Mouse (Mus musculus) layer of hippocampus, adult 11-12 months (tissue): ENCODE data around the gene Slc25a31.
A peak's percentile ranks its signal among the peaks of the same experiment; 100 is the strongest.

ENCODE experiments used
- DNase-seq: peaks from one replicate; pipeline ENCODE4 v3.0.0; 2022; ENCODE audit warnings: low spot score

Slc25a31 gene

DNA sequence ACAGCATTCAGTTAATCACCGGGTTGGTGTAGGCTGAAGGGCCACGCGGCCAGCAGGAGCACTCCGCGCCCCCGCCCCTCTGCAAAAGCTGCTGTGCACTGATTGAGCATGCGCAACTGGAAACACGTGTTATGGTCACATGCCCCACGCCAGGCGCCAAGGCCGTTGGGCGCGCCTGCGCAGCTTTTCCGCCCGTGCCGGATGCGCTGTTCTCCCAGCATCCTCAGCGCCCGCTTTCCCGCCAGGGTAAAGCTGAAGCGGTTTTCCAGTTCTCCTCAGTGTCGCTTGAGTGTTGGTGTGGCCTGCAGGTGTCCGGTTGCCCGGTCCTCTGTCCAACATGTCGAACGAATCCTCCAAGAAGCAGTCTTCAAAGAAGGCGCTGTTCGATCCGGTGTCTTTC is at the start of gene Slc25a31:
Gene Slc25a31 (plus strand): TSS at position 201 of the 400 bp plus-strand sequence.
- DNase-seq, result no peak

DNA sequence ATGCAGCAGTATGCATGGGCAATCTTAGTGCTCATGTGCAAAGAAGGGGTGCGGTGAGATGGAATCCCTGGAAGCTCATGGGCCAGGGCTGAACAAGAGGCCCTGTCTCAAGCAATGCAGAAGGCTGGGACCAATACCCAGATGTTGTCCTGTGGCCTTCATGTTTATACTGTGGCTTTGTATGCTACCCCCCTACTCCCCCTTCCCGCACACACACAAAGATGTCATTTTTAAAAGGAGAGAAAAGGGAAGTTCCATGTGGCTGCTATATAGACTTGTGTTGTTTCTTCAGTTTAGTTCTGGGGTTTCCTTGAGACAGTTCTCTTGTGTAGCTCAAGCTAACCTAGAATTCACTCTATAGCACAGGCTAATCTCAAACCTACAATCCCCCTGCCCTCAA is 48.4 kb upstream of the Slc25a31 start:
- DNase-seq, result no peak

DNA sequence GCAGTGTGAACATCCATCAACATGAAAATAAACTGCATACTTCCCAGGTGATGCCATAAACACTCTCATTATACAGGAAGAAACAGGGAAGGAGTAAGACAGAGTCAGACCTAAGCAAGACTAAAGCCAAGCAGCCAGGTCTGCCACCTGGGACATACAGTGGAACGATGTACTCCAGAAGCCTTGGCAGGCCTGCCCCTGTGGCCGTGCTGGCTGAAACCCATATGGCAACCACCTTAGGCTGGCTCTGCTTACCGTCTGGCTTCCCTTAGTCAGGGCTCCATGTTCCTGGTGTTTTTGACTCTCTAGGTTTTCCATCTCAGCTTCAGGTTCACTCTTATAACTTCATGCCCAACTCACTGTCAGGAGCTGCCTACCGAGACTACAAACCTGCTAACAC is 42.5 kb upstream of the Slc25a31 start:
- no peak for DNase-seq

DNA sequence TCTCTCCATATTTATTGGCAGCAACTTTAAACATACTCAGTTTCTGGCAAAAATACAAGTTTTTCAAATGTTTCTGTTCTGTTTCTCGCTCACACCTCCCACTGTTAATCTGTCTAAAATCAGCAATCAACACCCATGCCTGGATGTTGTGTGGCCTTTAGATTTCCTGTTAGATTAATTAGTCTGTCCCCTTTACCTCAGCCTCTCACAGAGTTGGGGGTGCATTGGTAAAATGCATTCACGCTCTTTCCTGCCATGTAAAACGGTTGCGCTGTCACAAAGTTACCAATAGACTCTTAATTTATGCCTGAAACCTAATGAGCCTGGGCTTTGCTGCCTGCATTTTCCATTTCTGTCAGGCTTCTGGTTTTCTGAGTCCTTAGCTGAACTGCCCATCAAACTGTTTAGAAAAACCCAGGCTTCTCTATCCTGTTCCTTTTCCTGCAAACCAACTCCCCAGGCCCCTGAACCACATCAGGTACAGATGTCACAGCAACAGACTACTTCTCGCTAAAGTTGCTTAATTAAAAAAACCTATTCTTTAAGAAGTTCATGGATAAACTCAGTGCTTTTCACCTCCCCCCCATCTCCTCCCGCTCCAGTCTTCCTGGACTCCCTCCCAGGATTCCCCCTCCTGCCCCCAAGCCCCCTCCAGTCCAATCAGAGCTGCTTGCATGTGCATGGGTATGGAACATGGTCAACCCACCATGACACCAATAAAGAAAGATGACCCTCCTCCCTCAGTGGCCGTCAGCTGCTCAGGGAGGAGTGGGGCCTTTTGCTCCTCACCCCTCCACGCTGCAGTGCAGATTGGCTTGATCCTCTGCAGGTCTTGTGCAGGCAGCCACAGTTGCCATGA is 41.6 kb upstream of the Slc25a31 start:
- DNase-seq, result peak; percentile 19

DNA sequence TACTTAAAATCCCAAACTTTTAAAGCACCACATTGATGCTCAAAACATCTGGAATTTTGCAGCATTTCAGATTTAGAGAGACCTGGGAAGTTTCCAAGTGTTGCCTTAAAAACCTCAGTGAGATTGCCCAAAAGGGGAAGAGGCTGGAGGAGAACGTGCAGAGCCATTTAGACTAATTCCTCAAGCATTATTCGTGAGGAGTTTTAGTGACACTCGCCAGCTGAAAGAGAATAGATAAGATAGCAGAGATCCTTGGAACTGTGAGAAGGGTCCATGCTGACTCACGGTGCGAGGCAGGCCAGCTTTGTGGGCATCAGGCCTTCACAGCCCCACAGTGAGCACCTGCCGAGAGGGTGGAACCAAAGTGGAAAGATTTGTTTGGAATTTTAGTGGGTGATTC is 39.8 kb upstream of the Slc25a31 start:
- no peak for DNase-seq

DNA sequence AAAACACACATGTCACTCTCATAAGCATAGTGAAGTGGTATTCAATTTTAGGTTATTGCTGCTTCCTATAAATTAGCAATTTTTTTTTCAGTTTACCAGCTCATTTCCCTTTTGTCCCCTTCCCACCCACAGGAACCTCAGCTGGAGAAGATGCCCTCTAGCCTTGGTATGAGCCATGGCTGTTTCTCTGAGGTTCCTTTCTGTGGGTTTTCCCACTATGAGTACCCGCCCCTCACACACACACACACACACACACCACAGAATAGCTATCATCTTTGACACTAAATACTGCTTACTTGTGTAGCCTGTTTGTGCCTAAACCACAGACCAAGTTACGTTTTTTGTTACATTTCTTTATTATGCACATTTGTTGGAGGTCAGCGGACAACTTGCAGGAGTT is 39.3 kb upstream of the Slc25a31 start:
- DNase-seq, result no peak

DNA sequence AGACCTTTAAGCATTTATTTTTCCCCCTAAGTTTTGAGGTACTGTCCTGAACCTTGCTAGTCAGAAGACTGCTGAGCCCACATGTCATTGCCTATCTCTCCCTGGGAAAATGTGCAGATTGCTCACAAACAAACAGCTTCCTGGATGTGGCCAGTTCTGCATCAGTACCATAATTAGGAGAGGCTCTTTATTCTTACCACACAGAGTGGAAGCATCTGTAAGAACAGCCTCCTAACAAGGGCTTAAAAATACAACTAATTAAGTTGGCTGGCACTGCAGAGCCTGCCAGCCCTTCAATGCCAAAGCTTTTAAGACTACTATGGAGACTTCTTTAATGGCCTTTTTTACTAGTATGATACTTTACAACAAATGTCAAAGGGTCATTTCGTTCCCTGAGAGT is 35.1 kb upstream of the Slc25a31 start:
- no peak for DNase-seq

DNA sequence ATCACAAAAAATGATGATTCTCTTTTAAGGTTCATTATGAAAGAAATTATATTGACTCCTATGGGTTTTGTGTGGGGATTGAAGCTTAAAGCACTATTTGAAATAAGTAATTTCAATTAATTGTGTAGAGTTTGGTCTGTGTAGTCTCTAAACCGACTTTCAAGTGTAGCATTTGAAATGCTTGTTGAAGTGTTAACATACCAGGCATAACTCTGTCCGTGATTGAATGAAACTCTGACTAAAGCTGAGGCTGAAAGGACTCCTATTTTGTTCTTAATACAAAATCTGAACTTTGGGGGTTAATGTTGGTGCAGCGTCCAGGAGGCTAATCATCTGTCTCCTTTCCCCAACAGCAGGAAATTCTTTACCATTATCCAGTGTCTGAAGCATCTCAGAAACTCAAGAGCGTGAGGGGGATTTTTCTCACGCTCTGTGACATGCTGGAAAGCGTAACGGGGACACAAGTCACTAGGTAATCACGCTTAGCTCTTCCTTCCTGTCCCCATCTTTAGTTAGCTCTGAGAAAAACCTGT is 33.7 kb upstream of the Slc25a31 start:
- no peak for DNase-seq

DNA sequence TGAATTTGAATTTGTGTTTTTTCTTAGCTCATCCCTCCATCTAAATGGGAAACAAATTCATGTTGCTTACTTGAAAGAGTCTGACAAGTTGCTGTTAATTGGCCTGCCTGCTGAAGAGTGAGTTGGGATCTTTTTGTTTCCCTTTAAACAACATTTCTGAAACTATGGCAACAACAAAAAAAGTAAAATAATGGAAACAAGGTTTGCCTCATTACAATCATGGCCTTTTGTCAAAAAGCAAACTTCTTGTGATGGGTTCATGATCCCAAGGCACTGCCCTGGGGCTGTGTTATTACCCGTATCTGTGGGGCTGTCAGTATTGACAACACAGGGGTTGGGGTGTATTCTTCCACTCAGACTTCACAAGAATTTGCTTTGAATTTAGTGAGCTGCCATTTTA is 29.8 kb upstream of the Slc25a31 start:
- DNase-seq, result no peak

DNA sequence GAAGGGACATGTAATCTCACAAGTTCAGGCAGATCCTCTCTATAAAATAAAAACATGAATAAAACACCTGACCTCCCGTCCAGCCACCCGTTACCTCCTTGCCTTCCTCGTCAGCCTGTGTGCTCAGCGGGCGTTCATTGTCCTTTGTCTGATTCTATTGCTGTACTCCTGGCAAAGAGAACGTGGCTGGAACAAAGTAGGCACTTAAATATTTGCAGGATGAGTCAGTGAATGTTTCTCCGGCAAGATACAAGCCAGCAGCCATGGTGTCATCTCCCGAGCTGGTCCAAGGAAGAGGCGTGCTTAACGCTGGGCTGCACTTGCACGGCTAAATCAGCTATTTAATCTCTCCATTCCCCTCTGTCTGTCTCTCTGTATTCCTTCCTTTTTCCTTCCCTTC is 26.3 kb upstream of the Slc25a31 start:
- DNase-seq, result no peak

DNA sequence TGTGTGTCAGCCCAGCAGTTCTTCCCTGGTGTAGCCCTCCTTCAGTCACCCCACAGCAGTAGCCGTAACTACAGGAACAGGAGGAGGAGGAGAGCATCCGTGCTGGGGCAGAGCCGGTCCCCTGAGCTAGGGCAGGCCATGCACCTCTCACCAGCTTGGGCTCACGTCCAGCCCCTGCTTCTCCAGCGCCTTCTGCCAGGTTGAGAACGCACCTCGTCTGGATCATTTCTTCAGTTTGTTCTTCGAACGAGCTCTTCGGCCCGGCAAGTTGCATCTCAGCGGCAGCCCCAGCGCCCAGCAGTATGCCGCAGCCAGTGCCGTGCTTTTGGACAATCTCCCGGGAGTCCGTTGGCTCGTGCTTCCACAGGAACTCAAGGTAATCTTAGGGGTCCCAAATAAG is 25.5 kb upstream of the Slc25a31 start:
- DNase-seq, result no peak

DNA sequence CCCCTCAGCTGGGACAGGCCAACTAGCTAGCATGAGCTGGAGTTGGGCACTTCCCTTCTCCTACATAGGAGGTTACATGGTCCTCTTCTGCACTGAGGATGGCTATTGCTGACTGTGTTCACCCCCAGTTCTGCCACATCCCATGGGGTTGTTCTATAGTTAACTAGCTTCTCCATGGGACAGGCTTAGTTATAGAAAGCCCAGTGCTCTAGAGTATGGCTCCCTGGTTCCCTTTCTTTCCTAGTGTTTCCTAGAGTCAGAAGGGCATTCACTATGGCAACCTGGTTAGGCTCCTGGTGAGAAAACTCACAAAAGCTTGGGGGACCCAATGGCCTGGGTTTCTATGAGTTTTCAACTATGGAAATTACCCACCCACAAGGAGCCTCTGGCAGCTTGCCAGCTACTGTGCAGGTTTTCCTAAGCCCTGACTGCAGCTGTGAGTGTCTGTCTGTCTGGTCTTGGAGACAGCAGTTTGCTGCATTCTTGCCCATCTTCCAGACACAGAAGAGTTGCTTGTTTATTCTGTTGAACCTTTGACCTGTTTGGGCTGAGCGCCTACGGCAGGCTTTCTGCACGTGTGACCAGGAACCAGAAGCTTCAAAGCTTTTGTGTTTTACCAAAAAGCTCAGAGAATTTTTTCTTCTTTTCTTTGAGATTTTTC is 22.7 kb upstream of the Slc25a31 start:
- no peak for DNase-seq

DNA sequence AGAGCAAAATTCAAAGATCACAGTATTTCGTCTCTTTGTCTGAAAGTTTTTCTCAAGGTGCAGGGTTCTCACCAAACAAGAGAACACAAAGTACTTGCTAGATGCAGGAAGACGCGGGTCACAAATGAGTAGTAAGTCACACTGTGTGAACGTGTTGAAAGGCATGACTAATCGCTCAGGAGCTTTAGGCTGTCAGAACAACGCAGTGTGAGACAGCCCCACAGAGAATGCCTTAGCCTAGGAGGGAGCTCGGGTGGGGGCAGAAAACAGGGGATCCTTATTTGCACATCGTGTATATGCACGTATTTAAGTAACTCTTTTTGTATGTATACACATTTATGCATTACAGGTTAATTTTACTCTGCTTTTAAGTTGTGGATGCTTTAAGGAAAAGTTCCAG is 21.8 kb upstream of the Slc25a31 start:
- DNase-seq, result no peak

DNA sequence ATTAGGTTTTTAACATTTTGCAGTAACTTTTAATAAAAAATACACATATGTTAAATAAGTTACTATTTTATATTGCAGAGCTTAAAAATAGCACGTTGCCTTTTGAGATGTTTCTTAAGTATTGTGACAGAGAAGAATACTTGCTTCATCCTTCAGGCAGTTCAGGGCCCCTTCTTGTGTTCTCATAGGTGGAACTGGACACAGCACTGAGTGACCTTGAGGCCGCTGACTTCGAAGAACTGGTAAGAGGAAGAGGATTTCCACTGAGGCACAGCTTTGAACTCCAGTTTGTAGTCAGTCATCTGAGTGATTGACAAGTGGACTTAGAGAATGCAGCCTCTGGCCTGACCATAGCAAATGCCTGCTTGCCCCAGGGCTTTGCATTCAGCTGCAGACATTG is 21.1 kb upstream of the Slc25a31 start:
- no peak for DNase-seq

DNA sequence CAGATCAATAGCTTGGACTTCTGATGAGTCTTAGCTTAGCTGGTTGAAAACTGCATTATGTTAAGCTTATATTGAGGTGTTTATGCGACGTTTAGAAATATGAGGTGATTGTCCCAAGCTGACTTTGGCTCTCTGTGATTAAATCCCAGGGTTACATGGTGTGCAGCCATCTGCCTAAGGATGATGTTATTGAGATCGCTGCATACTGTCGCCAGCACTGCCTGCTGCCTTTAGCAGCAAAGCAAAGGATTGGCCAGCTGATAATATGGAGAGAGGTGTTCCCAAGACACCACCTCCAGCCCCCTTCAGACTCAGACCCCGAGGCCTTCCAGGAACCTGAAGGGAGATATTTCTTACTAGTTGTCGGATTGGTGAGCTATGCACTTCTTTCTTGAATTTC is 17.1 kb upstream of the Slc25a31 start:
- no peak for DNase-seq

DNA sequence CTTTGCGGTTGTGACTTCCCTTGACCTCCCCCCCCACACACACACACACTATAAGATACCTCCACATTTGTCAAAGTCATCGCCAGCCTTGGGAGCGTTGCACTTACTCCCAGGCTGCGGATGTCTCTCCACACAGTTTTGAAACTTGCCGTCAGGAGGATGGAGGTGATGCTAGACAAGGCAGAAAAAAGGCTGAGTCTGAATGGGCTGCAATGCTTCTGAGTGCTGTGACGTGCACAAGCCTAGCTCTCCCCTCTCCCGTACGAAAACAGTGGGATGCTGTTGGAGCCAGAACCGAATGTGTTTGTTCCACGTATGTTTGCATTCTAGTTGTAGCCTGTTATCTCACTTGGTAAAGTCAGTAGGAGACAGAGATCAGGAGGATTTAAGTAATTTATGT is 15.2 kb upstream of the Slc25a31 start:
- no peak for DNase-seq

DNA sequence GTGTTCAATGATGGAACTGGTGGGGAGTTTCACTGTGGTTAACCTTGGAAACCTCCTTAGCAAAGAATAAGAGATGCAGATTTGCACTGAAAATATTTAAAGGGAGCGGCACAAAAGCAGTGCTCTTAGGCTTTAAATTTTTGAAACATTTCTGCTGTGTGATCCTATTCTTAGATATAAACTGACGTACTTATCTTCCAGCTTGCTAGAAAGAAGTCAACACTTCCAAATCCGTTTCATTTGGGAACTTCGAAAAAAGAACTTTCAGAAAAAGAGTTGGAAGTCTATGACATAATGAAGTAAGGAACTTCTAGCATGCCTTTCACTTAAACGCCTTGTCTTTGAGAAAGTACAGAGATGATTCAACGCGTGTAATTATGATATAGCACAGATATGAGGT is 14.7 kb upstream of the Slc25a31 start:
- DNase-seq, result no peak

DNA sequence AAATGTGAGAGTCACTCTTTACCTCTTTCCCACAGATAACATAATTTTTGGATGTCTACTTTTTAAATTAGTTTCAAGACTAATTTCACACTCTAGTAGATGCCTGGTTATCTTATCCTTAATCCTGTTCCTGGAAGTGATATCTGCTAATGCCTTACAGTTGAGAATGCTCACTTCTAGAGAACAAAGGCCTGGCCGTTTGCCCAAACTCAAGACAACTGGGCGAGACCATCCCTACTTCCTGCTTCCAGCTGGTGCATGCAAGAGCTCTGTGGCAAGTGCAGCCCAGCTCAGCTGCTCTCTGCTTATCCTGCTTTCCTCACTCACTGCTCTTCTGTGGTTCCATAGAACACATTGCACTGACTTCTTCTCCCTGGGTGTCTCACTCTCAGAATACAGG is 14.2 kb upstream of the Slc25a31 start:
- no peak for DNase-seq

DNA sequence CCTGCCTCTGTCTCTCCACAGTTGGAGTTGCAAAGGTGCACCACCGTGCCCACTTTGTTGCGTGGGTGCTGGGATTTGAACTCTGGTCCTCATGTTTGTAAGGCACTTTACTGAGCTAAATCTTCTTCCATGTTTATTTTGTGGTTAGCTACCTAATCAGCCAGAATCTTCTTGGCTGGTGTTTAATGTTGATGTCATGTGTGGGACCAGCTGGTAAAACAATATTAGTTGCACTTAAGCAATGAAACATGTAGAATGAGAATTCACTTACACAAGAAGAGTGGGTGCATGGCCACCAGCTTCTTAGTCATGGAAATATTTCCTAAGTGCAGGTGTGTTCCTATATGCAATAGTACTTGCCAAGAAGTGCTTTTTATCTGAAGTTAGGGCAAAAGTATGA is 13.5 kb upstream of the Slc25a31 start:
- no peak for DNase-seq

DNA sequence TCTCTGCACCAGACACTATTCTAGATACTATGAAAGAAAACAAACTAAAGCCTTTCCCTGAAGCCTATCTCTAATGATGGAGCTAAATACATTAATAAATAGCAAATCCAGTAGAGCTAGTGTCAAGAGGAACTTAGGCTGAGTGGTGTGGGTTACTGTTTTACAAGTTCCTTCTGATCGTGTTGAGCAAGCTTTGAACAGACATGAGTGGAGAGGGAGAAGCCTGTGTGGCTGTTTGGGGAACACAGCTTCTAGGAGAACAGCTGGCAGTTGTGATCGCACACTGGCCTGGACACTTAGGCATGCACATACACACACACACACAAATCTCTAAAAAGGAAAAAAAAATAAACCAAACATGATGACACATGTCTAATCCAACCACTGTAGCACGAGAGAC is 9.8 kb upstream of the Slc25a31 start:
- DNase-seq, result no peak

DNA sequence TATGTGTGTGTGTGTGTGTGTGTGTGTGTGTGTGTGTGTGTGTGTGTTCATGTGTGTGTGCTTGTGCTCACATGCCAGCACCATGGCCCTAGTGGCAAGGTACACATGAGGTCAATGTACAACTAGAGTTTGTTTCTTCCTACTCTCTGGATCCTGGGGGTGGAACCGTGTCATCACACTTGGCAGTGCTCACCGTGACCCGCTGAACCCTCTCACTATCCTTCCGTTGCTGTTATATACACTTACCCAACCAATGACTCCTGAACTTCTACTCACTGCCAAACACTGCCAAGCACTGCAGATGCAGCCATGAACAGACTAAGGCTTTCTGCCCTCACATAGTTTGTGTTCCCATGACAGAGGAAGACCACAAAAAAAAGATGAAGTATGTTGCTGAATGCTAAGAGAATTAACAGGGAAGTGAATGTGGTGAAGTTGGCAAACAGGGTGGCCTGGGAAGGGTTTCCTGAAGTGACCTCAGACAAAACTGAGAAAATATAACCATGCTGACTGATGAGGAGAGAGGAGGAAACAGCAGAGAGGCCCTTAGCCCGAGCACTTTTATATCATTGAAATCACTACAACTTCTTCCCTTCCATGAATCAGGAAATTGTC is 3.7 kb upstream of the Slc25a31 start:
- no peak for DNase-seq

DNA sequence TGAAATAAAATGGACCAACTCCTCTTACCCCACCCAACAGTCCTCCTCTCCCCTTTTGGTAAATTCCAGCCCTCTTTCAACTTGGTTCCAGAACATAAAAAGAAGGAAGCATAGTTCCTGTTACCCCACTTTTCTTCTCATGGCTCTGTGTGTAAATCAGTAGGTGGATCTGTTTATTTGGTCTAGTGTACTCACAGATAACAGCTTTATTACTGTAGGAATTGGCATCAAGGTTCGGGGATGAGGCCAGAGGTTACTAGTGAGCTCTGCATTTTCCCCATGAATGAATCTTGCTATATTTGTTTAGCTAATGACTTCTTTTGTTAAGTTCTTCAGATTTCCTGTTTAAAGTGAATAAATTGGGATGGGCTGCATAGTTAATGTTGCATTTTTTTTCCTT is 7.4 kb downstream of the Slc25a31 start:
- no peak for DNase-seq

DNA sequence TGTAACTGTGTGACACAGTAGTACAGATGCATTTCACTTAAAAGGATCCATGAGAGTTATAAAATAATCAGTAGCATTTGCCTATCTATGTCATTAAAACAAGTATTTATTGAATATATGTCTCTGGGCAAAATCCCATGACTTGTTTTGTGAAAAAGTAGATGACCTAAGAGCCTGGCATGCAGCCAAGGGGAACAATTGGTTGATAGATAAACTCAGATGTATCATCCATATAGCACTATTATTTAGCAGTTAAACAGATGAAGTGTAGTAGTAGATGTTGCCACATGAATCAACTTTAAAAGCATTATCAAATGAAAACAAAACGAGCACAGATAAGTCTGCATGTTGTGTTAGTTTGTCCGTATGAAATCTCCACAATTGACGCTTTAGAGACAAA is 10.4 kb downstream of the Slc25a31 start:
- no peak for DNase-seq
